Mouse (Mus musculus) limb, embryonic 14.5 days (tissue): ENCODE measurements around the gene Nol4l. TPM values are rescaled to one million over a fixed set of nuclear protein-coding genes. Genes with fewer than 3 reads are reported as not detected.

Source experiments
- ATAC-seq: fragments of 200-750 bp; cut with Nextera tagmentation; 2 replicates; pipeline ENCODE4 v1.8.0; 2017; ENCODE audit warnings: low read depth, moderate number of reproducible peaks, moderate TSS enrichment; ENCODE audit not compliant: low FRiP score
- DNase-seq: peaks from one replicate; pipeline ENCODE4 v3.0.0-alpha.2; 2015; ENCODE audit warnings: low spot score
- H3K27ac ChIP-seq: fragments of 300-500 bp; sonication (generic); replicated peaks from 2 replicates; pipeline ENCODE4 v1.5.1; 2014; ENCODE audit warnings: low read depth, mild to moderate bottlenecking, low read length, moderate library complexity, mixed read lengths
- H3K27me3 ChIP-seq: fragments of 300-500 bp; sonication (generic); 2 replicates; pipeline ENCODE4 v1.6.1; 2014; ENCODE audit warnings: low read length, mixed read lengths; ENCODE audit not compliant: control insufficient read depth, insufficient read depth
- H3K36me3 ChIP-seq: fragments of 300-500 bp; sonication (generic); 2 replicates; pipeline ENCODE4 v1.6.1; 2014; ENCODE audit warnings: mild to moderate bottlenecking, low read length, moderate library complexity, mixed read lengths; ENCODE audit not compliant: control insufficient read depth, insufficient read depth
- H3K4me1 ChIP-seq: fragments of 300-500 bp; sonication (generic); 2 replicates; pipeline ENCODE4 v1.6.1; 2014; ENCODE audit warnings: antibody characterized with exemption, low read length, mixed read lengths; ENCODE audit not compliant: control insufficient read depth, insufficient read depth
- H3K4me2 ChIP-seq: fragments of 300-500 bp; sonication (generic); replicated peaks from 2 replicates; pipeline ENCODE4 v1.6.1; 2014; ENCODE audit warnings: low read depth, mild to moderate bottlenecking, low read length, moderate library complexity; ENCODE audit not compliant: severe bottlenecking
- H3K4me3 ChIP-seq: fragments of 300-500 bp; sonication (generic); replicated peaks from 2 replicates; pipeline ENCODE4 v1.5.1; 2014; ENCODE audit warnings: low read length
- H3K9ac ChIP-seq: fragments of 300-500 bp; sonication (generic); 2 replicates; pipeline ENCODE4 v1.6.1; 2014; ENCODE audit warnings: mild to moderate bottlenecking, low read depth, low read length, moderate library complexity; ENCODE audit not compliant: severe bottlenecking
- H3K9me3 ChIP-seq: fragments of 300-500 bp; sonication (generic); 2 replicates; pipeline ENCODE4 v1.6.1; 2016; ENCODE audit warnings: low read length; ENCODE audit not compliant: control insufficient read depth
- POLR2A ChIP-seq: fragments of 200-500 bp; IDR thresholded peaks from 2 replicates; pipeline ENCODE4 v1.8.0; 2012; ENCODE audit warnings: inconsistent platforms, mild to moderate bottlenecking, moderate library complexity, borderline replicate concordance; ENCODE audit not compliant: insufficient read depth, insufficient read length; ENCODE audit errors: extremely low read depth
- WGBS: fragments of 180-500 bp; shearing (Covaris S2); extraction: QIAGEN DNeasy Blood & Tissue Kit; methylation state at CpG from one replicate; pipeline ENCODE4 v1.1.7; 2014; 5-methylcytosine and 5-hydroxymethylcytosine counted together
- polyA plus RNA-seq, 2 experiments: library from polyadenylated mRNA; depleted of rRNA in 1 of 2; stranded (reverse) in 1 of 2; unstranded in 1 of 2; fragments of >200 nt; fragmentation: Nextera tagmentation in 1 of 2; extraction: Ambion mirVana in 1 of 2; gene quantifications; 2 replicates each; pipeline versions ENCODE4 v1.2.1 to v1.2.3; 2012 to 2014

Nol4l gene
- polyA plus RNA-seq, 2 experiments: 10.1 to 19.5 TPM

GRCm38 (mm10) chr2:153399166-153399565 is 130.6 kb downstream of the Nol4l start:
- peaks cover 88% of the 10 kb centered on the region for H3K36me3 ChIP-seq
- H3K4me2 ChIP-seq: no peak overlapping the region
- no peak overlapping the region for H3K9ac ChIP-seq
- ATAC-seq: no peak
- no peaks in the 10 kb centered on the region for H3K9me3 ChIP-seq
- 81% methylated on average over 15 of the region's 15 CpGs for WGBS
- no peak overlapping the region for H3K27ac ChIP-seq
- no peak overlapping the region for H3K4me3 ChIP-seq
- no peak for DNase-seq
- TF ChIP-seq POLR2A: no peak
- H3K4me1 ChIP-seq: no peaks in the 10 kb centered on the region
- no peaks in the 10 kb centered on the region for H3K27me3 ChIP-seq

GRCm38 (mm10) chr2:153397790-153398515 is 131.8 kb downstream of the Nol4l start:
- no peak for DNase-seq
- no peak overlapping the region for H3K9ac ChIP-seq
- H3K27me3 ChIP-seq: no peaks in the 10 kb centered on the region
- no peaks in the 10 kb centered on the region for H3K4me1 ChIP-seq
- no peaks in the 10 kb centered on the region for H3K9me3 ChIP-seq
- H3K27ac ChIP-seq: no peak overlapping the region
- TF ChIP-seq POLR2A: no peak
- peaks cover 95% of the 10 kb centered on the region for H3K36me3 ChIP-seq
- H3K4me2 ChIP-seq: no peak overlapping the region
- no peak for ATAC-seq
- no peak overlapping the region for H3K4me3 ChIP-seq
- 94% methylated on average over 11 of the region's 11 CpGs for WGBS

DNA sequence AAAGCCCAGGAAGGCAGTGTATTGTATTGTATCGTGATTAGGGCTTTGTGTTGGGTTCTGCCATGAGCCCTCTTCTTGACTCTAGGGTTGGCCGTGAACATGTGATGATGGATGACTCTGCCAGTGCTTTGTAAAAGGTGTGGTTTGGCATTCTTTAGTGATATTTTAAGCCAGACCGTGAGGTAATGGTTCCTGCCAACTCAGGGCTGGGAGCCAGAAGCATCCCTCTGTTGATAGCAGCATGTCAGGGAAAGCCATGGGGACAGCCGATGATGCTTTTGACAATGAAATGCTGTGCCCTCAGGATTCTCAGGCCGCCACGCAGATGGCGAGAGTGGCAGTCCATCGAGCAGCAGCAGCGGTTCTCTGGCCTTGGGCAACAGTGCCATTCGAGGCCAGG is 136.7 kb downstream of the Nol4l start:
- H3K27ac ChIP-seq: no peak overlapping the region
- no peak overlapping the region for H3K9ac ChIP-seq
- H3K27me3 ChIP-seq: no peaks in the 10 kb centered on the region
- H3K36me3 ChIP-seq: peaks cover 66% of the 10 kb centered on the region
- no peaks in the 10 kb centered on the region for H3K9me3 ChIP-seq
- no peak for TF ChIP-seq POLR2A
- no peak overlapping the region for H3K4me2 ChIP-seq
- DNase-seq (no peak), ATAC-seq (no peak)
- no peaks in the 10 kb centered on the region for H3K4me1 ChIP-seq
- 93% methylated on average over 10 of the region's 10 CpGs for WGBS
- no peak overlapping the region for H3K4me3 ChIP-seq

DNA sequence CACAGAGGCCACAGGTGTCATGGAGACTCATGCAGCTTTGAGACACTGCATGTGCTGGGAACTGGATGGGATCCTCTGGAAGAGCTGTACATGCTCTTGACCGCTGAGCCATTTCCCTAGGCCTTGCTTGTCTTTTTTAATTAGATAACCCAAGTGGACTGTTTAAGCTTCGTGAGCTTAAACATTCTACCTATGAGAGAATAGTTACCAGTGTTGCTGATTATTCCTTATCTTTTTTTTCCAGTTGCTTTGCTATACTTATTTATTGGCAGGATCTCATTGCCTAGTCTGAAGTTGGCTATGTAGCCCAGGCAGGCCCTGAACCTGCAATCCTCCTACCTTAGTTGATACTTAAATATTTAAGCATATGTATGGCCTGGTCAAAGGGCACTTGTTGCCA is 139.9 kb downstream of the Nol4l start:
- H3K27me3 ChIP-seq: no peaks in the 10 kb centered on the region
- H3K4me2 ChIP-seq: no peak overlapping the region
- no peak overlapping the region for H3K4me3 ChIP-seq
- TF ChIP-seq POLR2A: no peak
- 94% methylated on average over 2 of the region's 2 CpGs for WGBS
- no peaks in the 10 kb centered on the region for H3K4me1 ChIP-seq
- no peak for DNase-seq
- H3K36me3 ChIP-seq: peaks cover 54% of the 10 kb centered on the region
- no peaks in the 10 kb centered on the region for H3K9me3 ChIP-seq
- H3K27ac ChIP-seq: no peak overlapping the region
- no peak for ATAC-seq
- no peak overlapping the region for H3K9ac ChIP-seq

DNA sequence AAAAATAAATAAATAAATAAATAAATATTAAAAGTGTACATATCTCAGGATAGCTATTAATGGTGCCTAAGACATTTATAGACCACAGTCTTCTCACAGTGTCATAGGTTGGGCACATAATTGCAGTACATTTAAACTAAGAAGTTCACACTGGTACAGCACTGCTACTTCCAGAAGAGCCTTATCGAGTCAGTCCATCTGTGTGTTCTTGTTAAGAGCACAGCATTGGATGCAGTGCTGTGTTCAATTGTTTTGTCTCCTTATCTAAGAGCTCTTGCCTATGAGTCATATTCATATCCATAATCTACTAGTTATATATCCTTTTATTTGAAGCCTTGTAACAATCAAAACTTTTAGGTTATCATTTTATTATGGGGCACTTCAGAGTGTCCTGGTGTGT is 149.3 kb downstream of the Nol4l start:
- no peak for ATAC-seq
- no peak overlapping the region for H3K4me2 ChIP-seq
- peaks cover 63% of the 10 kb centered on the region for H3K36me3 ChIP-seq
- 90% methylated on average over 1 of the region's 1 CpGs for WGBS
- H3K27ac ChIP-seq: no peak overlapping the region
- no peak overlapping the region for H3K4me3 ChIP-seq
- no peak for TF ChIP-seq POLR2A
- H3K9ac ChIP-seq: no peak overlapping the region
- no peak for DNase-seq
- H3K27me3 ChIP-seq: no peaks in the 10 kb centered on the region
- H3K9me3 ChIP-seq: no peaks in the 10 kb centered on the region
- H3K4me1 ChIP-seq: no peaks in the 10 kb centered on the region
